Mouse (Mus musculus) heart, embryonic 10.5 days (tissue): Measurements from ENCODE around the gene Zkscan3. TPM values are rescaled to one million over a fixed set of nuclear protein-coding genes. Genes with fewer than 3 reads are reported as not detected.

Experiments
- DNase-seq: peaks from one replicate; pipeline ENCODE4 v3.0.0-alpha.2; 2017; ENCODE audit warnings: low spot score
- H3K27ac ChIP-seq: fragments of 300-500 bp; sonication (generic); 2 replicates; pipeline ENCODE4 v1.5.1; 2016; ENCODE audit warnings: mild to moderate bottlenecking
- H3K27me3 ChIP-seq: fragments of 300-500 bp; sonication (generic); 2 replicates; pipeline ENCODE4 v1.6.1; 2016; ENCODE audit warnings: mild to moderate bottlenecking; ENCODE audit not compliant: poor library complexity, insufficient read depth, severe bottlenecking
- H3K36me3 ChIP-seq: fragments of 300-500 bp; sonication (generic); 2 replicates; pipeline ENCODE4 v1.6.1; 2016; ENCODE audit warnings: mild to moderate bottlenecking, moderate library complexity
- H3K4me1 ChIP-seq: fragments of 300-500 bp; sonication (generic); 2 replicates; pipeline ENCODE4 v1.6.1; 2016; ENCODE audit warnings: mild to moderate bottlenecking
- H3K4me3 ChIP-seq: fragments of 300-500 bp; sonication (generic); 2 replicates; pipeline ENCODE4 v1.5.1; 2016; ENCODE audit warnings: mild to moderate bottlenecking, moderate library complexity
- H3K9me3 ChIP-seq: fragments of 300-500 bp; sonication (generic); 2 replicates; pipeline ENCODE4 v1.6.1; 2016; ENCODE audit warnings: mild to moderate bottlenecking, moderate library complexity
- WGBS: fragments of 180-500 bp; shearing (Covaris S2); methylation state at CpG from one replicate; pipeline ENCODE4 v1.1.7; 2016; 5-methylcytosine and 5-hydroxymethylcytosine counted together
- microRNA counts: library from miRNA; unstranded; fragments of <30 nt; microRNA quantifications from one replicate; lab custom pipeline; 2017
- microRNA-seq: library from miRNA; unstranded; fragments of <30 nt; microRNA quantifications from one replicate; pipeline ENCODE4, GENCODE M21; 2017
- polyA plus RNA-seq: library from polyadenylated mRNA; unstranded; fragments of >200 nt; fragmentation: Nextera tagmentation; extraction: Ambion mirVana; gene quantifications from 2 replicates; pipeline ENCODE4 v1.2.1, GENCODE M21; 2016

Zkscan3 gene
- polyA plus RNA-seq, 1 experiment from 2014 or later: 78.6 TPM

GRCm38 (mm10) chr13:21372700-21373099 lies 29.9 kb downstream of the Zkscan3 start:
- WGBS: 82% methylated on average over 2 of the region's 2 CpGs
- peaks cover 10% of the 10 kb centered on the region for H3K4me1 ChIP-seq
- no peaks in the 10 kb centered on the region for H3K9me3 ChIP-seq

GRCm38 (mm10) chr13:21366635-21367034 lies 35.9 kb downstream of the Zkscan3 start:
- no peaks in the 10 kb centered on the region for H3K27me3 ChIP-seq
- H3K9me3 ChIP-seq: no peaks in the 10 kb centered on the region
- no peak for DNase-seq
- WGBS: 52% methylated on average over 6 of the region's 6 CpGs
- peaks cover 8% of the 10 kb centered on the region for H3K4me1 ChIP-seq
- H3K36me3 ChIP-seq: peaks cover 43% of the 10 kb centered on the region
- H3K4me3 ChIP-seq: no peak overlapping the region
- H3K27ac ChIP-seq: no peak overlapping the region

More at GRCm38 (mm10) chr13:21372700-21373099, 29.9 kb downstream of the Zkscan3 start:
- no peak overlapping the region for H3K4me3 ChIP-seq
- no peak for DNase-seq
- H3K27me3 ChIP-seq: no peaks in the 10 kb centered on the region
- H3K27ac ChIP-seq: no peak overlapping the region
- H3K36me3 ChIP-seq: peaks cover 32% of the 10 kb centered on the region

- H3K9me3 ChIP-seq: no peaks in the 10 kb centered on the region
- peaks cover 8% of the 10 kb centered on the region for H3K4me1 ChIP-seq
- H3K27me3 ChIP-seq: no peaks in the 10 kb centered on the region
- 66% methylated on average over 12 of the region's 12 CpGs for WGBS
- peaks cover 20% of the 10 kb centered on the region for H3K36me3 ChIP-seq
- H3K4me3 ChIP-seq: peak overlapping the region; percentile 85
- DNase-seq: peak; percentile 76
- no peak overlapping the region for H3K27ac ChIP-seq
Measured at GRCm38 (mm10) chr13:21363719-21364118, 38.8 kb downstream of the Zkscan3 start.

GRCm38 (mm10) chr13:21362621-21363248 lies 39.8 kb downstream of the Zkscan3 start, which contains the start of gene Zscan12:
Zscan12 (plus strand) TSS chr13:21362820.
- H3K27ac ChIP-seq: peak within 1 kb of the TSS; percentile 94
- DNase-seq: peak; percentile 96
- peak within 1 kb of the TSS; percentile 85 for H3K4me3 ChIP-seq
- peaks cover 11% of the 10 kb centered on the region for H3K36me3 ChIP-seq
- no peaks in the 10 kb centered on the region for H3K9me3 ChIP-seq
- under 1% methylated on average over 29 of the region's 29 CpGs for WGBS
- peaks cover 8% of the 10 kb centered on the region for H3K4me1 ChIP-seq
- H3K27me3 ChIP-seq: no peaks in the 10 kb centered on the region

GRCm38 (mm10) chr13:21350593-21350992 lies 52.0 kb downstream of the Zkscan3 start:
- no peak for DNase-seq
- no peaks in the 10 kb centered on the region for H3K9me3 ChIP-seq
- no peak overlapping the region for H3K4me3 ChIP-seq
- no peaks in the 10 kb centered on the region for H3K36me3 ChIP-seq
- no peaks in the 10 kb centered on the region for H3K27me3 ChIP-seq
- no peak overlapping the region for H3K27ac ChIP-seq
- no peaks in the 10 kb centered on the region for H3K4me1 ChIP-seq

GRCm38 (mm10) chr13:21346610-21347009 lies 55.9 kb downstream of the Zkscan3 start, which contains the start of gene Olfr1367:
Olfr1367 (plus strand) TSS chr13:21346910.
- H3K36me3 ChIP-seq: no peaks in the 10 kb centered on the region
- H3K9me3 ChIP-seq: no peaks in the 10 kb centered on the region
- H3K27ac ChIP-seq: no peak within 1 kb of the TSS
- H3K4me3 ChIP-seq: no peak within 1 kb of the TSS
- no peak for DNase-seq
- no peaks in the 10 kb centered on the region for H3K27me3 ChIP-seq
- no peaks in the 10 kb centered on the region for H3K4me1 ChIP-seq
- WGBS: 67% methylated on average over 1 of the region's 1 CpGs

MicroRNA genes within 50 kb of the gene (microRNA counts, 519-probe panel; counts per million panel counts)
- 4,001 counts per million, percentile 21 among the panel's probes with 10 or more counts for microRNA mmu-miR-1896 (lab: Ali Mortazavi, UCI)

Small RNAs within 50 kb of the gene (microRNA-seq; reads per million reads assigned to microRNA genes)
- not detected for gene Mir1896
- not detected for gene Mir6942

Other genes starting within 250 kb of the Zkscan3 start
- gene Trim27, start 223.3 kb downstream of the Zkscan3 start, polyA plus RNA-seq: 108 and 152 TPM in 2 replicates
- gene Gpx5, start 110.0 kb downstream of the Zkscan3 start, polyA plus RNA-seq: not detected in 2 replicates
- not detected in 2 replicates for gene Gpx6, start 90.6 kb downstream of the Zkscan3 start, polyA plus RNA-seq
- gene Olfr1367, start 55.8 kb downstream of the Zkscan3 start, polyA plus RNA-seq: not detected in 2 replicates
- 8.9 and 12.5 TPM in 2 replicates for gene Zscan12, start 39.9 kb downstream of the Zkscan3 start, polyA plus RNA-seq
- 2.5 and 2.9 TPM in 2 replicates for gene Pgbd1, start 38.3 kb upstream of the Zkscan3 start, polyA plus RNA-seq
- gene Zscan26, start 51.0 kb upstream of the Zkscan3 start, polyA plus RNA-seq: 22.7 and 27.5 TPM in 2 replicates
- gene Nkapl, start 65.8 kb upstream of the Zkscan3 start, polyA plus RNA-seq: 2.0 and 2.4 TPM in 2 replicates
- 2.0 and 2.1 TPM in 2 replicates for gene Zkscan4, start 76.2 kb upstream of the Zkscan3 start, polyA plus RNA-seq
- not detected in 2 replicates for gene Gm10065, start 76.7 kb upstream of the Zkscan3 start, polyA plus RNA-seq
- gene AK157302, start 92.5 kb upstream of the Zkscan3 start, polyA plus RNA-seq: 0.21 and 0.53 TPM in 2 replicates
- gene Gm11273, start 98.7 kb upstream of the Zkscan3 start, polyA plus RNA-seq: 9.0 and 11.6 TPM in 2 replicates
- 5.3 and 7.3 TPM in 2 replicates for gene Zkscan8, start 128.4 kb upstream of the Zkscan3 start, polyA plus RNA-seq
- gene Olfr1366, start 140.1 kb upstream of the Zkscan3 start, polyA plus RNA-seq: 0.05 and 0.07 TPM in 2 replicates
- 0.04 TPM in 1 of 2 replicates, not detected in the other for gene Olfr1535, start 157.1 kb upstream of the Zkscan3 start, polyA plus RNA-seq
- gene Olfr1364, start 179.0 kb upstream of the Zkscan3 start, polyA plus RNA-seq: not detected in 2 replicates
- not detected in 2 replicates for gene Olfr1362, start 211.3 kb upstream of the Zkscan3 start, polyA plus RNA-seq
- gene Olfr11, start 239.8 kb upstream of the Zkscan3 start, polyA plus RNA-seq: not detected in 2 replicates